Mouse (Mus musculus) cortical plate, adult 2 months (tissue): ENCODE results near the gene Gm10135. TPM values are rescaled to one million over a fixed set of nuclear protein-coding genes. Genes with fewer than 3 reads are reported as not detected.
"Not testable (repeated sequence)": the region's sequence is repeated elsewhere in the genome, so short reads cannot be mapped to it uniquely, and the experiment has no call there.

Source experiments
- H3K27ac ChIP-seq: fragments of 200-500 bp; 2 replicates; pipeline ENCODE4 v1.5.1; 2012; ENCODE audit warnings: low read length, control low read depth, inconsistent platforms; ENCODE audit not compliant: insufficient read depth
- H3K4me1 ChIP-seq: fragments of 200-500 bp; 2 replicates; pipeline ENCODE4 v1.6.1; 2011; ENCODE audit warnings: low read length; ENCODE audit not compliant: control insufficient read depth, insufficient read depth
- H3K4me3 ChIP-seq: fragments of 200-500 bp; 2 replicates; pipeline ENCODE4 v1.5.1; 2011; ENCODE audit warnings: mild to moderate bottlenecking, low read length, control low read depth; ENCODE audit not compliant: insufficient read depth
- CTCF ChIP-seq: fragments of 200-500 bp; IDR thresholded peaks from 2 replicates; pipeline ENCODE4 v1.5.1; 2011; ENCODE audit warnings: mild to moderate bottlenecking, control low read depth, low read length; ENCODE audit not compliant: insufficient read depth; ENCODE audit errors: extremely low read depth
- POLR2A ChIP-seq: fragments of 200-500 bp; IDR thresholded peaks from 2 replicates; pipeline ENCODE4 v1.6.1; 2011; ENCODE audit warnings: mild to moderate bottlenecking, low read length, control low read depth; ENCODE audit not compliant: insufficient read depth; ENCODE audit errors: extremely low read depth
- polyA plus RNA-seq: library from polyadenylated mRNA; depleted of rRNA; stranded (reverse); fragments of >200 nt; gene quantifications from 2 replicates; pipeline ENCODE4 v1.2.3, GENCODE M21; 2012; rRNA removed

Gene Gm10135
- not detected in 2 replicates for polyA plus RNA-seq

GRCm38 (mm10) chr5:72974602-72975001, at the start of gene Gm10135:
Gene Gm10135, minus strand, starts transcription at chr5:72974702.
- TF ChIP-seq POLR2A = no peak
- TF ChIP-seq CTCF = no peak
- no peaks in the 10 kb centered on the region; the same call in 1 of the 2 replicates for H3K4me1 ChIP-seq
- H3K27ac ChIP-seq = no peak within 1 kb of the TSS
- no peak within 1 kb of the TSS for H3K4me3 ChIP-seq

GRCm38 (mm10) chr5:73023801-73024200, 49.3 kb upstream of the Gm10135 start:
- no peak overlapping the region for H3K4me3 ChIP-seq
- no peak for TF ChIP-seq POLR2A
- no peak for TF ChIP-seq CTCF
- no peaks in the 10 kb centered on the region for H3K4me1 ChIP-seq
- no peak overlapping the region for H3K27ac ChIP-seq

- no peaks in the 10 kb centered on the region for H3K4me1 ChIP-seq
- no peak overlapping the region for H3K27ac ChIP-seq
- no peak overlapping the region for H3K4me3 ChIP-seq
- TF ChIP-seq POLR2A = no peak
- no peak for TF ChIP-seq CTCF
Measured at GRCm38 (mm10) chr5:73014745-73015144, 40.2 kb upstream of the Gm10135 start.

GRCm38 (mm10) chr5:73013611-73014287, 39.2 kb upstream of the Gm10135 start:
- H3K4me3 ChIP-seq, H3K4me1 ChIP-seq, H3K27ac ChIP-seq: not testable (repeated sequence)

- not testable (repeated sequence) for H3K4me1 ChIP-seq, H3K27ac ChIP-seq, H3K4me3 ChIP-seq
Measured at GRCm38 (mm10) chr5:73012884-73013610, 38.5 kb upstream of the Gm10135 start.

- not testable (repeated sequence) for H3K4me3 ChIP-seq, H3K27ac ChIP-seq, H3K4me1 ChIP-seq
Measured at GRCm38 (mm10) chr5:73011806-73012205, 37.3 kb upstream of the Gm10135 start.

- TF ChIP-seq CTCF = 0 out of 2 replicates have a peak, but pooled peaks have one; percentile 6
- H3K4me3 ChIP-seq, H3K4me1 ChIP-seq, H3K27ac ChIP-seq: not testable (repeated sequence)
Measured at GRCm38 (mm10) chr5:73008230-73008629, 33.7 kb upstream of the Gm10135 start.

- no peak for TF ChIP-seq CTCF
- TF ChIP-seq POLR2A = no peak
- Histone ChIP-seq H3K4me3 (no peak overlapping the region), H3K27ac (no peak overlapping the region), H3K4me1 (no peaks in the 10 kb centered on the region)
Measured at GRCm38 (mm10) chr5:73007582-73007959, 33.1 kb upstream of the Gm10135 start.

GRCm38 (mm10) chr5:73006784-73007581, 32.5 kb upstream of the Gm10135 start, which contains the start of gene Slc10a4:
Gene Slc10a4, plus strand, starts transcription at chr5:73006883.
- no peak within 1 kb of the TSS for H3K27ac ChIP-seq
- TF ChIP-seq CTCF = no peak
- no peak for TF ChIP-seq POLR2A
- H3K4me3 ChIP-seq = no peak within 1 kb of the TSS
- H3K4me1 ChIP-seq = no peaks in the 10 kb centered on the region

- Histone ChIP-seq H3K4me3 (no peak overlapping the region), H3K27ac (no peak overlapping the region), H3K4me1 (no peaks in the 10 kb centered on the region)
- TF ChIP-seq POLR2A = no peak
- TF ChIP-seq CTCF = no peak
Measured at GRCm38 (mm10) chr5:73004046-73004445, 29.5 kb upstream of the Gm10135 start.

GRCm38 (mm10) chr5:72998546-72998945, 24.0 kb upstream of the Gm10135 start:
- not testable (repeated sequence) for H3K27ac ChIP-seq

More at GRCm38 (mm10) chr5:72998546-72998945, 24.0 kb upstream of the Gm10135 start:
- H3K4me1 ChIP-seq, H3K4me3 ChIP-seq: not testable (repeated sequence)
